Mouse (Mus musculus): ENCODE measurements around the gene Catsper2. TPM values are rescaled to one million over a fixed set of nuclear protein-coding genes. Genes with fewer than 3 reads are reported as not detected.

Gene Catsper2
- polyA plus RNA-seq, 1 experiment from 2014 or later, result 6.2 TPM

- Histone ChIP-seq H3K4me3 (no peak overlapping the region), H3K27ac (replicated peaks) (no peak overlapping the region), H3K9ac (no peak overlapping the region), H3K27me3 (peaks cover 12% of the 10 kb centered on the region), H3K4me2 (no peak overlapping the region), H3K36me3 (0 out of 2 replicates have a peak, but pooled peaks cover 3% of the 10 kb centered on the region), H3K9me3 (no peaks in the 10 kb centered on the region), H3K4me1 (replicated peaks) (peaks cover 37% of the 10 kb centered on the region)
- whole genome bisulfite sequencing, result 93% methylated on average over 3 of the region's 3 CpGs
- ATAC-seq (ENCODE audit: low FRiP score, low read depth), result no peak
Measured at GRCm38 (mm10) chr2:121447006-121447405, 33.4 kb upstream of the Catsper2 start.

- no peak for ATAC-seq (ENCODE audit: low FRiP score, low read depth)
- Histone ChIP-seq H3K9ac (no peak overlapping the region), H3K9me3 (no peaks in the 10 kb centered on the region), H3K27ac (replicated peaks) (no peak overlapping the region), H3K27me3 (peaks cover 17% of the 10 kb centered on the region), H3K4me2 (no peak overlapping the region), H3K4me1 (replicated peaks) (peaks cover 38% of the 10 kb centered on the region), H3K36me3 (0 out of 2 replicates have a peak, but pooled peaks cover 2% of the 10 kb centered on the region), H3K4me3 (no peak overlapping the region)
- 85% methylated on average over 4 of the region's 4 CpGs for WGBS
Measured at GRCm38 (mm10) chr2:121446506-121446905, 32.9 kb upstream of the Catsper2 start.

- no peak overlapping the region for H3K9ac ChIP-seq
- H3K4me1 ChIP-seq (replicated peaks), result peaks cover 27% of the 10 kb centered on the region
- H3K4me2 ChIP-seq, result no peak overlapping the region
- H3K27me3 ChIP-seq, result peaks cover 26% of the 10 kb centered on the region
- no peak for ATAC-seq (ENCODE audit: low FRiP score, low read depth)
- WGBS, result 89% methylated on average over 3 of the region's 3 CpGs
- H3K27ac ChIP-seq (replicated peaks), result no peak overlapping the region
- H3K36me3 ChIP-seq, result no peaks in the 10 kb centered on the region
- no peaks in the 10 kb centered on the region for H3K9me3 ChIP-seq
- H3K4me3 ChIP-seq, result no peak overlapping the region
Measured at GRCm38 (mm10) chr2:121445117-121445516, 31.5 kb upstream of the Catsper2 start.

- H3K9ac ChIP-seq, result no peak within 1 kb of the TSS
- H3K4me3 ChIP-seq, result no peak within 1 kb of the TSS
- peaks cover 7% of the 10 kb centered on the region for H3K36me3 ChIP-seq
- no peak within 1 kb of the TSS for H3K27ac ChIP-seq (replicated peaks)
- no peak for ATAC-seq (ENCODE audit: low FRiP score, low read depth)
- H3K4me1 ChIP-seq (replicated peaks), result peaks cover 25% of the 10 kb centered on the region
- H3K4me2 ChIP-seq, result peak within 1 kb of the TSS; percentile 58; the same call in 1 of the 2 replicates
- 89% methylated on average over 1 of the region's 1 CpGs for WGBS
- no peaks in the 10 kb centered on the region for H3K9me3 ChIP-seq
- peaks cover 26% of the 10 kb centered on the region for H3K27me3 ChIP-seq
Measured at GRCm38 (mm10) chr2:121444178-121444577, 30.6 kb upstream of the Catsper2 start, which contains the start of gene Ell3. Ell3 (minus strand) TSS chr2:121444278.

- Histone ChIP-seq H3K4me3 (peak overlapping the region; percentile 29), H3K27me3 (peaks cover 26% of the 10 kb centered on the region), H3K9ac (no peak overlapping the region), H3K9me3 (no peaks in the 10 kb centered on the region), H3K36me3 (peaks cover 19% of the 10 kb centered on the region), H3K4me2 (peak overlapping the region; percentile 58), H3K4me1 (replicated peaks) (peaks cover 19% of the 10 kb centered on the region), H3K27ac (replicated peaks) (no peak overlapping the region)
- 15% methylated on average over 8 of the region's 8 CpGs for WGBS
- ATAC-seq (ENCODE audit: low FRiP score, low read depth), result no peak
Measured at GRCm38 (mm10) chr2:121443068-121443349, 29.4 kb upstream of the Catsper2 start.

- Histone ChIP-seq H3K27me3 (peaks cover 26% of the 10 kb centered on the region), H3K4me2 (peak overlapping the region; percentile 58), H3K27ac (replicated peaks) (no peak overlapping the region), H3K36me3 (peaks cover 24% of the 10 kb centered on the region), H3K9me3 (no peaks in the 10 kb centered on the region), H3K4me1 (replicated peaks) (peaks cover 16% of the 10 kb centered on the region), H3K9ac (no peak overlapping the region), H3K4me3 (peak overlapping the region; percentile 29)
- peak; percentile 49; the same call in 1 of the 2 replicates for ATAC-seq (ENCODE audit: low FRiP score, low read depth)
- 2% methylated on average over 30 of the region's 30 CpGs for WGBS
Measured at GRCm38 (mm10) chr2:121442259-121443067, 28.9 kb upstream of the Catsper2 start.

GRCm38 (mm10) chr2:121441800-121442199, 28.2 kb upstream of the Catsper2 start:
- no peaks in the 10 kb centered on the region for H3K9me3 ChIP-seq
- peaks cover 26% of the 10 kb centered on the region for H3K27me3 ChIP-seq
- H3K36me3 ChIP-seq, result peaks cover 31% of the 10 kb centered on the region
- peak overlapping the region; percentile 29 for H3K4me3 ChIP-seq
- H3K4me2 ChIP-seq, result peak overlapping the region; percentile 58
- H3K9ac ChIP-seq, result no peak overlapping the region
- peaks cover 16% of the 10 kb centered on the region for H3K4me1 ChIP-seq (replicated peaks)
- WGBS, result 11% methylated on average over 11 of the region's 11 CpGs
- no peak overlapping the region for H3K27ac ChIP-seq (replicated peaks)
- ATAC-seq (ENCODE audit: low FRiP score, low read depth), result 0 out of 2 replicates have a peak, but pooled peaks have one; percentile 23

- H3K9ac ChIP-seq, result no peak overlapping the region
- H3K4me1 ChIP-seq (replicated peaks), result peaks cover 16% of the 10 kb centered on the region
- no peaks in the 10 kb centered on the region for H3K9me3 ChIP-seq
- H3K27ac ChIP-seq (replicated peaks), result no peak overlapping the region
- no peak overlapping the region for H3K4me2 ChIP-seq
- no peak for ATAC-seq (ENCODE audit: low FRiP score, low read depth)
- WGBS, result 57% methylated on average over 5 of the region's 5 CpGs
- H3K27me3 ChIP-seq, result peaks cover 26% of the 10 kb centered on the region
- peaks cover 33% of the 10 kb centered on the region for H3K36me3 ChIP-seq
- H3K4me3 ChIP-seq, result no peak overlapping the region
Measured at GRCm38 (mm10) chr2:121440834-121441605, 27.4 kb upstream of the Catsper2 start.

- Histone ChIP-seq H3K27me3 (peaks cover 26% of the 10 kb centered on the region), H3K4me3 (no peak overlapping the region), H3K4me1 (replicated peaks) (peaks cover 16% of the 10 kb centered on the region), H3K4me2 (no peak overlapping the region), H3K9ac (no peak overlapping the region), H3K27ac (replicated peaks) (no peak overlapping the region), H3K9me3 (no peaks in the 10 kb centered on the region), H3K36me3 (peaks cover 46% of the 10 kb centered on the region)
- no peak for ATAC-seq (ENCODE audit: low FRiP score, low read depth)
- WGBS, result 85% methylated on average over 4 of the region's 4 CpGs
Measured at GRCm38 (mm10) chr2:121439746-121440145, 26.2 kb upstream of the Catsper2 start.

- H3K4me2 ChIP-seq, result no peak overlapping the region
Measured at GRCm38 (mm10) chr2:121434854-121435253, 21.3 kb upstream of the Catsper2 start.

GRCm38 (mm10) chr2:121425890-121426289, 12.3 kb upstream of the Catsper2 start:
- no peaks in the 10 kb centered on the region for H3K4me1 ChIP-seq (replicated peaks)
- no peak overlapping the region for H3K4me3 ChIP-seq
- H3K27ac ChIP-seq (replicated peaks), result no peak overlapping the region
- H3K9me3 ChIP-seq, result no peaks in the 10 kb centered on the region
- no peak overlapping the region for H3K4me2 ChIP-seq
- no peaks in the 10 kb centered on the region for H3K27me3 ChIP-seq
- H3K36me3 ChIP-seq, result peaks cover 77% of the 10 kb centered on the region
- H3K9ac ChIP-seq, result no peak overlapping the region
- no peak for ATAC-seq (ENCODE audit: low FRiP score, low read depth)
- WGBS, result 95% methylated on average over 2 of the region's 2 CpGs

More at GRCm38 (mm10) chr2:121434854-121435253, 21.3 kb upstream of the Catsper2 start:
- no peak overlapping the region for H3K27ac ChIP-seq (replicated peaks)
- peaks cover 94% of the 10 kb centered on the region for H3K36me3 ChIP-seq
- ATAC-seq (ENCODE audit: low FRiP score, low read depth), result no peak
- WGBS, result 97% methylated on average over 1 of the region's 1 CpGs
- H3K9me3 ChIP-seq, result no peaks in the 10 kb centered on the region
- H3K4me1 ChIP-seq (replicated peaks), result no peaks in the 10 kb centered on the region
- no peak overlapping the region for H3K9ac ChIP-seq
- no peaks in the 10 kb centered on the region for H3K27me3 ChIP-seq
- H3K4me3 ChIP-seq, result no peak overlapping the region

- no peak overlapping the region for H3K27ac ChIP-seq (replicated peaks)
- no peaks in the 10 kb centered on the region for H3K27me3 ChIP-seq
- no peak overlapping the region for H3K9ac ChIP-seq
- H3K4me3 ChIP-seq, result no peak overlapping the region
- no peaks in the 10 kb centered on the region for H3K9me3 ChIP-seq
- H3K4me2 ChIP-seq, result no peak overlapping the region
- H3K36me3 ChIP-seq, result peaks cover 71% of the 10 kb centered on the region
- H3K4me1 ChIP-seq (replicated peaks), result 0 out of 2 replicates have a peak, but pooled peaks cover 5% of the 10 kb centered on the region
- WGBS, result 91% methylated on average over 2 of the region's 2 CpGs
- no peak for ATAC-seq (ENCODE audit: low FRiP score, low read depth)
Measured at GRCm38 (mm10) chr2:121423166-121423565, 9.6 kb upstream of the Catsper2 start.

All from hindbrain, embryonic 15.5 days (tissue).